Mouse (Mus musculus) megakaryocyte, embryonic 14.5 days (primary cell): Measurements from ENCODE around the gene Fam181a.

Experiments
- FLI1 ChIP-seq: IDR thresholded peaks from 2 replicates; pipeline ENCODE4 v1.6.1; 2012; ENCODE audit warnings: low read length, inconsistent platforms, mixed read lengths
- GATA1 ChIP-seq: IDR thresholded peaks from 3 replicates; pipeline ENCODE4 v1.6.1; 2012; ENCODE audit warnings: mixed read lengths, low read length, inconsistent platforms, borderline replicate concordance

GRCm38 (mm10) chr12:103322801-103323200 lies 12.0 kb downstream of the Fam181a start:
- TF ChIP-seq FLI1 (no peak), GATA1 (no peak)
